Mouse (Mus musculus): ENCODE results near the gene Lrrc2. TPM values are rescaled to one million over a fixed set of nuclear protein-coding genes. Genes with fewer than 3 reads are reported as not detected.

The Lrrc2 gene
- total RNA-seq, 1 experiment, result 20.2 TPM

DNA sequence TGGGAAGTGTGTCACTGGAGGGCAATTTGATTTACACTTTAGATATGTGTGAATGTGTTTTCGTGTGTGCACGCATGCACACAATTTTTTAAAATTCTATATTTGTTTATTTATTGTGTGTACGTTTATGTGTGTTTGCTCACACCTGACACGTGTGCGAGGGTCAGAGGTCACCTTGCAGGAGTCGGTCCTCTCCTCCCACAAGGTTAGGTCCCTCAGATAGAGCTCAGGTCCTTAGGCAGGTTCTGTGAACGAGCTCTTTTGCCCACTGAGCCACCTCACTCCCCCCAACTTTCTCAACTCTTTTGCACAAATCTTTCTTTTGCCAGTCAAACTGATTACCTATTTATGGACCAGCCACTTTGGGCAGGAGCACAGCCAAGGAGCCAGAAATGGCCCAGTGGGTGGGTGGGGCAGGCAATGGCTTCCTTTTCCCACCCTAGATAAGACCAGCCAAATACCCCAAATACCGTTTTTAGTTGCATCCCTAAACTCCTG is 2.5 kb upstream of the Lrrc2 start:
- in situ Hi-C loops (cut with MboI; ENCODE audit: low sequenced_read_pairs in 2 of 2, unreplicated experiment in 2 of 2), result no loop called here
- Histone ChIP-seq H3K4me1 (ENCODE audit: control insufficient read depth in 2 of 2, insufficient read depth in 2 of 2, low read length in 2 of 2, poor library complexity in 1 of 2) (peaks cover 8 to 12% of the 10 kb centered on the region in 2 experiments; a peak in 3 of 4 replicates), H3K36me3 (ENCODE audit: control insufficient read depth, insufficient read depth, low read length, poor library complexity, severe bottlenecking) (peaks cover 3% of the 10 kb centered on the region; the same call in 1 of the 2 replicates), H3K9me3 (ENCODE audit: control insufficient read depth, insufficient read depth, low read depth, low read length) (no peaks in the 10 kb centered on the region), H3K9ac (ENCODE audit: insufficient read depth, low read depth, low read length, poor library complexity, severe bottlenecking) (peak overlapping the region; percentile 64; the same call in 1 of the 2 replicates), H3K4me3 (ENCODE audit: insufficient read depth in 1 of 2, low read depth in 1 of 2, low read length in 2 of 2, poor library complexity in 1 of 2, severe bottlenecking in 1 of 2) (no peak overlapping the region), H3K27ac (ENCODE audit: insufficient read depth, low read depth, low read length, poor library complexity, severe bottlenecking) (peak overlapping the region; percentile 100)
- no peak for TF ChIP-seq MAFK (IDR thresholded peaks at IDR 0.05; ENCODE audit: insufficient read depth, low read depth, low read length)
- TF ChIP-seq CHD2 (IDR thresholded peaks at IDR 0.05; ENCODE audit: low read depth, low read length), result no peak
- TF ChIP-seq ZC3H11A (IDR thresholded peaks at IDR 0.05; ENCODE audit: borderline replicate concordance, low read depth, low read length), result no peak
- TF ChIP-seq HCFC1 (IDR thresholded peaks at IDR 0.05; ENCODE audit: borderline replicate concordance, insufficient read depth, low read length), result no peak
- TF ChIP-seq ZNF384 (IDR thresholded peaks at IDR 0.05; ENCODE audit: low read depth, low read length), result no peak
- DNase-seq (ENCODE audit: low read depth, low spot score), result no peak

DNA sequence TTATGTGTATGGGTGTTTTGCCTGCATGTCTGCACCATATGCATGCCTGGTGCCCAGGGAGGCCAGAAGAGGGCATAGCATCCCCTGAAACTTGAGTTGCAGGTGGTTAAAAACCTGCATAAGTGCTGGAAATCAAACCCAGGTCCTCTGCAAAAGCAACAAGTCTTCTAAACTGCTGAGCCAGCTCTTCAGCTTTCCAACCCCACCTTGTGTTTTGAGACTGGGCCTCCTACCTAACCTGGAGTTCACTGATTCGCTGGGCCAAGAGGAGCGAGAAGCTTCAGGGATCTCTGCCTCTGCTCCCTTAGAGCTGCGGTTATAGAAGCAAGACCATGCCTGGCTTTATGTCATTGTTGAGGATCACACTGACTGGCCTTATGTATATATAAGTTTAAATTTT is 1.2 kb upstream of the Lrrc2 start:
- H3K27ac ChIP-seq (ENCODE audit: insufficient read depth, low read depth, low read length, poor library complexity, severe bottlenecking), result peak overlapping the region; percentile 59; the same call in 1 of the 2 replicates
- no peaks in the 10 kb centered on the region for H3K9me3 ChIP-seq (ENCODE audit: control insufficient read depth, insufficient read depth, low read depth, low read length)
- H3K4me3 ChIP-seq (ENCODE audit: insufficient read depth in 1 of 2, low read depth in 1 of 2, low read length in 2 of 2, poor library complexity in 1 of 2, severe bottlenecking in 1 of 2), result no peak overlapping the region
- H3K4me1 ChIP-seq (ENCODE audit: control insufficient read depth in 2 of 2, insufficient read depth in 2 of 2, low read length in 2 of 2, poor library complexity in 1 of 2), result peaks cover 15 to 20% of the 10 kb centered on the region in 2 experiments; a peak in 3 of 4 replicates
- in situ Hi-C loops (cut with MboI; ENCODE audit: low sequenced_read_pairs in 2 of 2, unreplicated experiment in 2 of 2), result no loop called here
- H3K9ac ChIP-seq (ENCODE audit: insufficient read depth, low read depth, low read length, poor library complexity, severe bottlenecking), result no peak overlapping the region
- H3K36me3 ChIP-seq (ENCODE audit: control insufficient read depth, insufficient read depth, low read length, poor library complexity, severe bottlenecking), result no peaks in the 10 kb centered on the region
- DNase-seq (ENCODE audit: low read depth, low spot score), result no peak
- TF ChIP-seq MAFK (IDR thresholded peaks at IDR 0.05; ENCODE audit: insufficient read depth, low read depth, low read length) (peak; percentile 79; the same call in 1 of the 2 replicates), ZC3H11A (IDR thresholded peaks at IDR 0.05; ENCODE audit: borderline replicate concordance, low read depth, low read length) (no peak)

DNA sequence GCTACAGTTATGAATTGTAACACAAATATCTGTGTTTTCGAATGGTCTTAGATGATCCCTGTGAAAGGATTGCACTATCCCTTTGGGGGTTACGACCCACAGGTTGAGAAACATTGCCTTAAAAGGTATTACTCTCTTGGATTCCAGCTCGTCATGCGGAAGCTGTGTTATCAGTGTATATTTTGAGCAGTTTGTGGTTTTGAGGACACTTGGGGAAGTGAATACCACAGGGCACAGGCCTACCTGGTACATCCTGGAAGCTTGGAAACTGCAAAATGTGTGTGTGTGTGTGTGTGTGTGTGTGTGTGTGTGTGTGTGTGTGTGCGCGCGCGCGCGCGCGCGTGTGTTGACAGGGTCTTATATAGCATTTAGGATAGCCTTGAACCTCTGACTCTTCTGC is 521 bp downstream of the Lrrc2 start:
- Histone ChIP-seq H3K36me3 (ENCODE audit: control insufficient read depth, insufficient read depth, low read length, poor library complexity, severe bottlenecking) (no peaks in the 10 kb centered on the region), H3K27ac (ENCODE audit: insufficient read depth, low read depth, low read length, poor library complexity, severe bottlenecking) (peak overlapping the region; percentile 99), H3K4me3 (ENCODE audit: insufficient read depth in 1 of 2, low read depth in 1 of 2, low read length in 2 of 2, poor library complexity in 1 of 2, severe bottlenecking in 1 of 2) (peak overlapping the region; percentile 19 to 67), H3K9me3 (ENCODE audit: control insufficient read depth, insufficient read depth, low read depth, low read length) (no peaks in the 10 kb centered on the region), H3K9ac (ENCODE audit: insufficient read depth, low read depth, low read length, poor library complexity, severe bottlenecking) (peak overlapping the region; percentile 83), H3K4me1 (ENCODE audit: control insufficient read depth in 2 of 2, insufficient read depth in 2 of 2, low read length in 2 of 2, poor library complexity in 1 of 2) (peaks cover 20 to 21% of the 10 kb centered on the region in 2 experiments; a peak in 3 of 4 replicates)
- TF ChIP-seq CHD2 (IDR thresholded peaks at IDR 0.05; ENCODE audit: low read depth, low read length) (peak; percentile 50; the same call in 1 of the 2 replicates), HCFC1 (IDR thresholded peaks at IDR 0.05; ENCODE audit: borderline replicate concordance, insufficient read depth, low read length) (no peak)
- DNase-seq (ENCODE audit: low read depth, low spot score), result no peak
- in situ Hi-C loops (cut with MboI; ENCODE audit: low sequenced_read_pairs in 2 of 2, unreplicated experiment in 2 of 2), result no loop called here

DNA sequence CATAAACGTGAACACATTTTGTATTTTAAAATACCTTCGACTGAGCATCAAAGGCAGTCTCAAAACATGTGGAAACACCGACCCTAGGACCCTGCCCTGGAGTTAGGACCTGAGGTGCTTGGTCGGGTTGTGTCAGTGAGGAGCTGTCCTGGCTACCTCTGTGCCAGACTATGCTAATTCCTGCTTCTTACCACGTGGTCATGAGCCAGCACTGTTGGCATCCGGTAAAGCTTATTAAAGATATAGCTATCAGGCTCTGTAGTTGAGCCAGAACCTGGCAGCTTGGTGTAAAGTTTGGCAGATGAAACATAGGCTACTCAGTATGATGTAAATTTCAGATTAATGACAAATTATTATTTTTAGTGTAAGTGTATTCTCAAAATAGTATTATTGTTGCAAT is 1.1 kb downstream of the Lrrc2 start:
- Histone ChIP-seq H3K36me3 (ENCODE audit: control insufficient read depth, insufficient read depth, low read length, poor library complexity, severe bottlenecking) (no peaks in the 10 kb centered on the region), H3K9me3 (ENCODE audit: control insufficient read depth, insufficient read depth, low read depth, low read length) (no peaks in the 10 kb centered on the region), H3K4me1 (ENCODE audit: control insufficient read depth in 2 of 2, insufficient read depth in 2 of 2, low read length in 2 of 2, poor library complexity in 1 of 2) (peaks cover 20 to 22% of the 10 kb centered on the region in 2 experiments; a peak in 3 of 4 replicates), H3K27ac (ENCODE audit: insufficient read depth, low read depth, low read length, poor library complexity, severe bottlenecking) (peak overlapping the region; percentile 99), H3K9ac (ENCODE audit: insufficient read depth, low read depth, low read length, poor library complexity, severe bottlenecking) (peak overlapping the region; percentile 83; the same call in 1 of the 2 replicates), H3K4me3 (ENCODE audit: insufficient read depth in 1 of 2, low read depth in 1 of 2, low read length in 2 of 2, poor library complexity in 1 of 2, severe bottlenecking in 1 of 2) (peak overlapping the region in 1 of 2 experiments; percentile 67; a peak in 1 of 4 replicates)
- 0 out of 2 replicates have a peak, but pooled peaks have one; percentile 33 for TF ChIP-seq MAFK (IDR thresholded peaks at IDR 0.05; ENCODE audit: insufficient read depth, low read depth, low read length)
- TF ChIP-seq ZNF384 (IDR thresholded peaks at IDR 0.05; ENCODE audit: low read depth, low read length), result no peak
- DNase-seq (ENCODE audit: low read depth, low spot score), result no peak
- in situ Hi-C loops (cut with MboI; ENCODE audit: low sequenced_read_pairs in 2 of 2, unreplicated experiment in 2 of 2), result no loop called here

DNA sequence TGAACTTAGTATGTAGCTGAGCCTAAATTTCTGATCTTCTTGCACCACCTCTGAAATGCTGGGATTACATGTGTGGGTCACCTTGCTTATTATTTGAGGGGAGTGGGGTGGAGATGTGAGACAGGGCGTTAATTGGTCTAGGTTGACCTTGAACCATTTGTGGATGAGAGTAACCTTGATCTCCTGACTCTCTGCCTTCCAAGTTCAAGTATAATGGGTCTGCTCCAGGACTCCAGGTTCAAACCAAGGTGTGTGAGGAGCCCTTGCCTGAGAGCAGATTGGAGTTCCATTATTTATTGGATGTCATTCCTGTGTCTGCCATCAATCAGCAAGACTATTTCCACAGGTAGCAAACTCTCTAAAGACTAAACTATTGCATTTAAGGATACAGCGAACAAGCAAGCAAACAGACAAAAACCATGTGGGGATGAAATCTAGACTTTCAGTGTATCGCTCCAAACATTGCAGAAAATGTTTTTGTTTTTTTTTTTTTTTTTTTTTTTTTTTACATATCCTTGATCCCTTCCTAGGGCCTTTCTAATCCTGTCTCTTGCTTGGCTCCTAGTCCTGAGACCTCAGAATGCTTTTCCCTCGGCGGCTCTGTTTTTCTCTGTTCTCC is 1.7 kb downstream of the Lrrc2 start:
- Histone ChIP-seq H3K9me3 (ENCODE audit: control insufficient read depth, insufficient read depth, low read depth, low read length) (no peaks in the 10 kb centered on the region), H3K27ac (ENCODE audit: insufficient read depth, low read depth, low read length, poor library complexity, severe bottlenecking) (peak overlapping the region; percentile 99), H3K4me3 (ENCODE audit: insufficient read depth in 1 of 2, low read depth in 1 of 2, low read length in 2 of 2, poor library complexity in 1 of 2, severe bottlenecking in 1 of 2) (peak overlapping the region; percentile 69 to 78), H3K9ac (ENCODE audit: insufficient read depth, low read depth, low read length, poor library complexity, severe bottlenecking) (peak overlapping the region; percentile 79), H3K36me3 (ENCODE audit: control insufficient read depth, insufficient read depth, low read length, poor library complexity, severe bottlenecking) (no peaks in the 10 kb centered on the region), H3K4me1 (ENCODE audit: control insufficient read depth in 2 of 2, insufficient read depth in 2 of 2, low read length in 2 of 2, poor library complexity in 1 of 2) (peaks cover 20 to 26% of the 10 kb centered on the region in 2 experiments; a peak in 3 of 4 replicates)
- TF ChIP-seq ZNF384 (IDR thresholded peaks at IDR 0.05; ENCODE audit: low read depth, low read length), result peak; percentile 95
- TF ChIP-seq CHD2 (IDR thresholded peaks at IDR 0.05; ENCODE audit: low read depth, low read length), result peak; percentile 1
- no peak for TF ChIP-seq ZC3H11A (IDR thresholded peaks at IDR 0.05; ENCODE audit: borderline replicate concordance, low read depth, low read length)
- DNase-seq (ENCODE audit: low read depth, low spot score), result no peak
- in situ Hi-C loops (cut with MboI; ENCODE audit: low sequenced_read_pairs in 2 of 2, unreplicated experiment in 2 of 2), result no loop called here

All from ES-E14 (cell line).